Mouse (Mus musculus): ENCODE measurements around the gene Aldh1l1. TPM values are rescaled to one million over a fixed set of nuclear protein-coding genes. Genes with fewer than 3 reads are reported as not detected.

Gene Aldh1l1
- total and polyA plus RNA-seq, 2 experiments from 2014 or later: 83.8 to 125 TPM

GRCm38 (mm10) chr6:90452603-90453002, 33.6 kb upstream of the Aldh1l1 start:
- no peak for ATAC-seq (ENCODE audit: low FRiP score)

GRCm38 (mm10) chr6:90453751-90454150, 32.5 kb upstream of the Aldh1l1 start:
- 85% methylated on average over 5 of the region's 5 CpGs for WGBS
- TF ChIP-seq CTCF (IDR thresholded peaks at IDR 0.05): no peak
- Histone ChIP-seq H3K4me3 (ENCODE audit: low read depth, low read length) (no peak overlapping the region), H3K4me2 (ENCODE audit: low read depth, low read length, poor library complexity, severe bottlenecking) (no peak overlapping the region), H3K4me1 (ENCODE audit: insufficient read depth, low read length) (no peaks in the 10 kb centered on the region), H3K9ac (replicated peaks; ENCODE audit: low read length, poor library complexity, severe bottlenecking) (no peak overlapping the region), H3K27me3 (ENCODE audit: insufficient read depth, low read length) (no peaks in the 10 kb centered on the region), H3K27ac (ENCODE audit: low read depth, low read length) (no peak overlapping the region), H3K9me3 (ENCODE audit: low read length) (no peaks in the 10 kb centered on the region), H3K36me3 (ENCODE audit: insufficient read depth, low read length) (no peaks in the 10 kb centered on the region)
- no peak for ATAC-seq (ENCODE audit: low FRiP score)
- no peak for DNase-seq (ENCODE audit: low spot score)

More at GRCm38 (mm10) chr6:90452603-90453002, 33.6 kb upstream of the Aldh1l1 start:
- no peak overlapping the region for H3K4me2 ChIP-seq (ENCODE audit: low read depth, low read length, poor library complexity, severe bottlenecking)
- no peak overlapping the region for H3K27ac ChIP-seq (ENCODE audit: low read depth, low read length)
- H3K9ac ChIP-seq (replicated peaks; ENCODE audit: low read length, poor library complexity, severe bottlenecking): no peak overlapping the region
- no peak for TF ChIP-seq CTCF (IDR thresholded peaks at IDR 0.05)
- DNase-seq (ENCODE audit: low spot score): no peak
- H3K4me3 ChIP-seq (ENCODE audit: low read depth, low read length): no peak overlapping the region
- H3K4me1 ChIP-seq (ENCODE audit: insufficient read depth, low read length): no peaks in the 10 kb centered on the region
- no peaks in the 10 kb centered on the region for H3K9me3 ChIP-seq (ENCODE audit: low read length)
- no peaks in the 10 kb centered on the region for H3K27me3 ChIP-seq (ENCODE audit: insufficient read depth, low read length)
- no peaks in the 10 kb centered on the region for H3K36me3 ChIP-seq (ENCODE audit: insufficient read depth, low read length)

GRCm38 (mm10) chr6:90457421-90457820, 28.8 kb upstream of the Aldh1l1 start:
- H3K27me3 ChIP-seq (ENCODE audit: insufficient read depth, low read length): 0 out of 2 replicates have a peak, but pooled peaks cover 4% of the 10 kb centered on the region
- H3K36me3 ChIP-seq (ENCODE audit: insufficient read depth, low read length): no peaks in the 10 kb centered on the region
- no peak for TF ChIP-seq CTCF (IDR thresholded peaks at IDR 0.05)
- H3K27ac ChIP-seq (ENCODE audit: low read depth, low read length): no peak overlapping the region
- H3K9me3 ChIP-seq (ENCODE audit: low read length): no peaks in the 10 kb centered on the region
- DNase-seq (ENCODE audit: low spot score) (no peak), ATAC-seq (ENCODE audit: low FRiP score) (no peak)
- no peak overlapping the region for H3K4me2 ChIP-seq (ENCODE audit: low read depth, low read length, poor library complexity, severe bottlenecking)
- no peak overlapping the region for H3K9ac ChIP-seq (replicated peaks; ENCODE audit: low read length, poor library complexity, severe bottlenecking)
- H3K4me1 ChIP-seq (ENCODE audit: insufficient read depth, low read length): no peaks in the 10 kb centered on the region
- 90% methylated on average over 2 of the region's 2 CpGs for WGBS
- H3K4me3 ChIP-seq (ENCODE audit: low read depth, low read length): no peak overlapping the region

- Histone ChIP-seq H3K4me1 (ENCODE audit: insufficient read depth, low read length) (no peaks in the 10 kb centered on the region), H3K9ac (replicated peaks; ENCODE audit: low read length, poor library complexity, severe bottlenecking) (no peak overlapping the region), H3K27me3 (ENCODE audit: insufficient read depth, low read length) (0 out of 2 replicates have a peak, but pooled peaks cover 4% of the 10 kb centered on the region), H3K36me3 (ENCODE audit: insufficient read depth, low read length) (no peaks in the 10 kb centered on the region), H3K27ac (ENCODE audit: low read depth, low read length) (no peak overlapping the region), H3K4me2 (ENCODE audit: low read depth, low read length, poor library complexity, severe bottlenecking) (no peak overlapping the region), H3K9me3 (ENCODE audit: low read length) (no peaks in the 10 kb centered on the region), H3K4me3 (ENCODE audit: low read depth, low read length) (no peak overlapping the region)
- ATAC-seq (ENCODE audit: low FRiP score): no peak
- no peak for DNase-seq (ENCODE audit: low spot score)
- WGBS: 63% methylated on average over 2 of the region's 2 CpGs
- no peak for TF ChIP-seq CTCF (IDR thresholded peaks at IDR 0.05)
Observed at GRCm38 (mm10) chr6:90461181-90461580, 25.0 kb upstream of the Aldh1l1 start.

GRCm38 (mm10) chr6:90461771-90462170, 24.5 kb upstream of the Aldh1l1 start:
- 16% methylated on average over 12 of the region's 12 CpGs for WGBS
- no peaks in the 10 kb centered on the region for H3K36me3 ChIP-seq (ENCODE audit: insufficient read depth, low read length)
- TF ChIP-seq CTCF (IDR thresholded peaks at IDR 0.05): no peak
- peak overlapping the region; percentile 77 for H3K4me3 ChIP-seq (ENCODE audit: low read depth, low read length)
- H3K4me2 ChIP-seq (ENCODE audit: low read depth, low read length, poor library complexity, severe bottlenecking): peak overlapping the region; percentile 99
- H3K27me3 ChIP-seq (ENCODE audit: insufficient read depth, low read length): 0 out of 2 replicates have a peak, but pooled peaks cover 4% of the 10 kb centered on the region
- H3K27ac ChIP-seq (ENCODE audit: low read depth, low read length): peak overlapping the region; percentile 32; the same call in 1 of the 2 replicates
- DNase-seq (ENCODE audit: low spot score) (no peak), ATAC-seq (ENCODE audit: low FRiP score) (no peak)
- no peak overlapping the region for H3K9ac ChIP-seq (replicated peaks; ENCODE audit: low read length, poor library complexity, severe bottlenecking)
- no peaks in the 10 kb centered on the region for H3K4me1 ChIP-seq (ENCODE audit: insufficient read depth, low read length)
- H3K9me3 ChIP-seq (ENCODE audit: low read length): no peaks in the 10 kb centered on the region

- DNase-seq (ENCODE audit: low spot score): peak; percentile 83
- peak within 1 kb of the TSS; percentile 99 for H3K4me2 ChIP-seq (ENCODE audit: low read depth, low read length, poor library complexity, severe bottlenecking)
- no peaks in the 10 kb centered on the region for H3K36me3 ChIP-seq (ENCODE audit: insufficient read depth, low read length)
- 0 out of 2 replicates have a peak, but pooled peaks cover 4% of the 10 kb centered on the region for H3K27me3 ChIP-seq (ENCODE audit: insufficient read depth, low read length)
- H3K9me3 ChIP-seq (ENCODE audit: low read length): no peaks in the 10 kb centered on the region
- H3K4me3 ChIP-seq (ENCODE audit: low read depth, low read length): peak within 1 kb of the TSS; percentile 77
- peak within 1 kb of the TSS; percentile 75 for H3K9ac ChIP-seq (replicated peaks; ENCODE audit: low read length, poor library complexity, severe bottlenecking)
- peak; percentile 79 for ATAC-seq (ENCODE audit: low FRiP score)
- no peaks in the 10 kb centered on the region for H3K4me1 ChIP-seq (ENCODE audit: insufficient read depth, low read length)
- WGBS: 1% methylated on average over 48 of the region's 70 CpGs
- H3K27ac ChIP-seq (ENCODE audit: low read depth, low read length): peak within 1 kb of the TSS; percentile 82
- no peak for TF ChIP-seq CTCF (IDR thresholded peaks at IDR 0.05)
Observed at GRCm38 (mm10) chr6:90462181-90462706, 24.0 kb upstream of the Aldh1l1 start, which contains the start of gene Klf15. Klf15 (plus strand) TSS chr6:90462576.

Measured in midbrain, postnatal 0 days (tissue).